Mouse (Mus musculus) Patski (cell line): Measurements from ENCODE around the gene Apobec3. TPM values are rescaled to one million over a fixed set of nuclear protein-coding genes. Genes with fewer than 3 reads are reported as not detected.
"Not testable (repeated sequence)": the region's sequence is repeated elsewhere in the genome, so short reads cannot be mapped to it uniquely, and the experiment has no call there.

Experiments
- ATAC-seq: fragments of 100-300 bp; one replicate; pipeline ENCODE4 v1.8.0; 2021
- CTCF ChIA-PET: fragments of 350-600 bp; sonication (Branson Sonifier 250); formaldehyde crosslinking; loops from one replicate; lab custom pipeline; 2022; ENCODE audit warnings: inconsistent platforms; lab: Charles Lee
- POLR2A ChIA-PET: fragments of 350-600 bp; sonication (Branson Sonifier 250); formaldehyde crosslinking; loops from one replicate; lab custom pipeline; 2022; ENCODE audit warnings: antibody characterized with exemption, inconsistent platforms; lab: Charles Lee
- DNase-seq: peaks from one replicate; pipeline ENCODE4 v3.0.0-alpha.2; 2011; ENCODE audit warnings: low read depth, low spot score
- H3K27me3 ChIP-seq: fragments of 371-371 bp; one replicate; pipeline ENCODE4 v1.5.1; 2021
- CTCF ChIP-seq: fragments of 100-300 bp; IDR thresholded peaks from one replicate; pipeline ENCODE4 v1.5.1; 2021
- in situ Hi-C: fragments of 300-500 bp; cut with MboI; formaldehyde crosslinking; loops from 3 replicates; pipeline ENCODE4 v1.11.1; 2018; ENCODE audit warnings: low pct_unique_long_range_greater_than_20kb, mixed read lengths
- polyA plus RNA-seq: library from polyadenylated mRNA; unstranded; gene quantifications from one replicate; pipeline ENCODE4 v1.2.3, GENCODE M21; 2021

The Apobec3 gene
- polyA plus RNA-seq, 1 experiment from 2014 or later = 10.5 TPM

DNA sequence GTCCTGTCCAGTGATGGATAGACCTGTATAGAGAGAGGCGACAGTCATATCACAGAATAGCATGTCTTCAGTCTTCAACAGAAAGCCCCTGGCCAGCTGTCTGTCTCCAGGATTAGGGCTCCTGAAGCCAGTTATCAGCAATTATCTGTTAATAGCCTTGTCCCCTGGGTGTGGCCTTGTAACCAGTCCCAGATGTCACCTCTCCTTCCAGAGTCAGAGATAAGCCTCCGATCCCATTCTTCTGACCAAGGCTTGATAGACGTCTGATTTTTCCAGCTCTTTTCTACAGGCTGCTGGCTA lies 2.3 kb downstream of the Apobec3 start:
- POLR2A ChIA-PET = no interaction called here
- peaks cover 18% of the 10 kb centered on the region for H3K27me3 ChIP-seq
- no peak for DNase-seq
- no peak for ATAC-seq
- no peak for TF ChIP-seq CTCF
- in situ Hi-C loops = loop anchor here (25.0 kb wide), 1 partner anchor 681 kb away; no protein-coding TSS in a partner anchor
- CTCF ChIA-PET = interaction anchor here (0.7 kb wide), 1 partner anchor 63 kb away, joined by 3 read pairs; no protein-coding TSS in a partner anchor

DNA sequence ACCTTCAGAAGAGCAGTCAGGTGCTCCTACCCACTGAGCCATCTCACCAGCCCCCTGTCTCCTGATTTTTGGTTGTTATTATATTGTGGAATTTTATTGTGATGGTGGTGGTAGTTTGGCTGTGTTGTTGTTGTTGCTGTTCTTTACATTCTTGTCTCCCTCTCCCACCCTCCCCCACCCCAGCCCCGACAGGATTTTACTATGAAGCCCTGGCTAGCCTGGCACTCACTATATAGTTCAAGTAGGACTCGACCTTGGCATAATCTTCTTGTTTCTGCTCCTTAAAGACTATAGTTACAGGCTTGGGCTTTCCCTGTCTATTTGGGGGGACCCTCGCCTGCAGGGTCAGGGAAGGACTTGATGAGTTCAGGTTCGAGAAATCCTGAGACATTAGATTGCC lies 2.9 kb downstream of the Apobec3 start:
- POLR2A ChIA-PET = no interaction called here
- DNase-seq (no peak), ATAC-seq (no peak)
- H3K27me3 ChIP-seq = peaks cover 16% of the 10 kb centered on the region
- no peak for TF ChIP-seq CTCF
- in situ Hi-C loops = loop anchor here (25.0 kb wide), 1 partner anchor 682 kb away; no protein-coding TSS in a partner anchor
- CTCF ChIA-PET = interaction anchor here (0.7 kb wide), 1 partner anchor 64 kb away, joined by 3 read pairs; no protein-coding TSS in a partner anchor

DNA sequence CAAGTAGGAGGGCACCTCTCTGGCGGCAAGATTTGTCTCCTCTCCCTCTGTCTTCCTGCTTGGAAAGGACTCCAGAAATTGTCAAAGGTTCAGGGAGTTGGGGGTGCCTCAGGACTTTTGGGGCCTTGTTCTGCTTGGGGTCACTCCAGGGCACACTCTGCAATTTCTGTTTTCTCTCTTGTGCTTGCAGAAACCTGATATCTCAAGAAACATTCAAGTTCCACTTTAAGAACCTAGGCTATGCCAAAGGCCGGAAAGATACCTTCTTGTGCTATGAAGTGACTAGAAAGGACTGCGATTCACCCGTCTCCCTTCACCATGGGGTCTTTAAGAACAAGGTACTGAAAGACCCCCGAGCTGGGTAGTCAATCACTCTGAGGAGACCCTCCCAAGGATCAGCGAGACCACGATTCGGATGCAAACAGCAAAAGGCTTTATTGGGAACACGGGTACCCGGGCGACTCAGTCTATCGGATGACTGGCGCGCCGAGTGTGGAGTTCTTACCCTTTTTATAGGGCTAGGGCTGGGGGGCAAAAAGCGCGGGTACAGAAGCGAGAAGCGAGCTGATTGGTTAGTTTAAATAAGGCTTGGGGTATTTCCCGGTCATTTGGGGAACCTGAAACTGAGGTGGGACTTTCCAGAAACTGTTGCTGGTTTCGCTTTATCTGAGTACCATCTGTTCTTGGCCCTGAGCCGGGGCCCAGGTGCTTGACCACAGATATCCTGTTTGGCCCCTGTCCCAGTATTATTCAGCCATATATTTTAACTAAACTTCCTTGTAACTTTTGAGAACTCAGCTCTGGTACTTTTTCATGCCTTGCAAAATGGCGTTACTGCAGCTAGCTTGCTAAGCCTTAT lies 4.0 kb downstream of the Apobec3 start:
- CTCF ChIA-PET, DNase-seq, ATAC-seq, POLR2A ChIA-PET, H3K27me3 ChIP-seq: not testable (repeated sequence)
- in situ Hi-C loops = loop anchor here (25.0 kb wide), 1 partner anchor 683 kb away; no protein-coding TSS in a partner anchor

DNA sequence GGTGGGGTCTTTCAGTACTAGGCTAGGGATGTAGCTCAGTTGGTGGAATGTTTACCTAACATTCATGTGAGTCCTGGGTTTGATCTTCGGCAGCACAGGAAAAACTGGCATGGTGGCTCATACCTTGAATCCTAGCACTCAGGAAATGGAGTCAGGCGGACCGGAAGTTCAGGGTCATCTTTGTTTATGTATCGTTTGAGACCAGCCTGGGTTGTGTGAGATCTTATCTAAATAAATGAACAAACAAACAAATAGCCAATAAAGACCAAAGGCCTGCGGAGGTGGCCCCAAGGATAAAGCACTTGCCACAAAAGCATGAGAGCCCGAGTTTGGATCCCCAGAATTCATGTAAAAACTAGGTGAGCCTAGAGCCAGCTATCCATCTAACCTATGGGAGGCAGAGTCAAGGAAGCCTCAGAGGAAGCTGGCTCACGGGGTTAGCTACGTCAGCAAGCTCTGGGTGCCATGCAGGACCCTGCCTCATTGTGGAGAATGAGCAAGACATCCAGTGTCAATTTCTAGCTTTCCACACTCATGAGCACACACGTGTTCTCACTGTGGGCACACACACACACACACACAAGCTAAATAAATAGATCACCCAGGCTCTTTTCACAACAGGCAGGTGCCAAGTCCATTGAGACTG lies 4.7 kb downstream of the Apobec3 start:
- POLR2A ChIA-PET = no interaction called here
- no peak for ATAC-seq
- H3K27me3 ChIP-seq = no peaks in the 10 kb centered on the region
- CTCF ChIA-PET = no interaction called here
- in situ Hi-C loops = loop anchor here (25.0 kb wide), 1 partner anchor 684 kb away; no protein-coding TSS in a partner anchor
- TF ChIP-seq CTCF = no peak
- no peak for DNase-seq

DNA sequence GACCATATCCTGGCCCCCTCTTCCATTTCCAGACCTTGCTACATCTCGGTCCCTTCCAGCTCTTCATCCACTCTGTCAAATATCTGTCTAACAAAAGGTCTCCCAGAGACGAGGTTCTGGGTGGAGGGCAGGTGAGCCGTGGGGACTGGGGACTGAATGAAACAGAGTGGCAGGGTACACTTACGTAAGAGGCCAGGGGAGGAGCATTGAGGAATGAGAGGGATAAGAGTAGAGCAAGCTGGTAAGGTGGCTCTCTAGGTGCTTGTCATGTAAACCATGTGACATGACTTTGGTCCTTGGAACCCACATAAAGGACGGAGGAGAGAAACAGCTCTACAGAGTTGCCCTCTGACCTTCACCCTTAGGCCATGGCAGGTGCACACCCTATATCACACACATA lies 7.5 kb downstream of the Apobec3 start:
- TF ChIP-seq CTCF = no peak
- in situ Hi-C loops = loop anchor here (25.0 kb wide), 1 partner anchor 687 kb away; no protein-coding TSS in a partner anchor
- CTCF ChIA-PET = interaction anchor here (1.1 kb wide), 1 partner anchor 69 kb away, joined by 3 read pairs; no protein-coding TSS in a partner anchor
- no peaks in the 10 kb centered on the region for H3K27me3 ChIP-seq
- DNase-seq (no peak), ATAC-seq (no peak)
- POLR2A ChIA-PET = no interaction called here

GRCm38 (mm10) chr15:79899828-79900510 lies 8.5 kb downstream of the Apobec3 start:
- POLR2A ChIA-PET = no interaction called here
- ATAC-seq = no peak
- H3K27me3 ChIP-seq = no peaks in the 10 kb centered on the region
- TF ChIP-seq CTCF = no peak
- no peak for DNase-seq
- in situ Hi-C loops = loop anchor here (25.0 kb wide), 1 partner anchor 688 kb away; no protein-coding TSS in a partner anchor
- CTCF ChIA-PET = interaction anchor here (1.1 kb wide), 1 partner anchor 70 kb away, joined by 3 read pairs; no protein-coding TSS in a partner anchor

GRCm38 (mm10) chr15:79900751-79901150 lies 9.3 kb downstream of the Apobec3 start:
- DNase-seq = no peak
- POLR2A ChIA-PET = no interaction called here

DNA sequence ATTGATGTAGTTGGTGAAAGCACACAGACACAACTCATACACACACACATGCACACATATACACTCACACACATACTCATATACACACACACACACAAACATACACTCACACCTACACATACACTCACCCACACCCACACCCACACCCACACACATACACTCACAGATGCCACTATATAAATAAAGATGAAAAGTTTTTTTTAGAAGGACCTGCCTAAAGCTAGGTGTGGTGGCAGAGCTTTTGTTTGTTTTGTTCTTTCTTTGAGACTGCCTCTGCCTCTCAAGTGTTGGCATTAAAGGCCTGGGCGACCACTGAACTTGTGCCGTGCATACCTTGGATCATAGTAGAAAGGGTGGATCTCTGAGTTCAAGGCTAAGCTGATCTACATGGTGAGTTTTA lies 9.9 kb downstream of the Apobec3 start:
- in situ Hi-C loops = no loop called here
- DNase-seq (no peak), ATAC-seq (no peak)
- no peak for TF ChIP-seq CTCF
- H3K27me3 ChIP-seq = no peaks in the 10 kb centered on the region
- POLR2A ChIA-PET = no interaction called here
- CTCF ChIA-PET = no interaction called here

More at GRCm38 (mm10) chr15:79900751-79901150, 9.3 kb downstream of the Apobec3 start:
- no peak for TF ChIP-seq CTCF
- ATAC-seq = no peak
- CTCF ChIA-PET = no interaction called here
- in situ Hi-C loops = no loop called here
- no peaks in the 10 kb centered on the region for H3K27me3 ChIP-seq

DNA sequence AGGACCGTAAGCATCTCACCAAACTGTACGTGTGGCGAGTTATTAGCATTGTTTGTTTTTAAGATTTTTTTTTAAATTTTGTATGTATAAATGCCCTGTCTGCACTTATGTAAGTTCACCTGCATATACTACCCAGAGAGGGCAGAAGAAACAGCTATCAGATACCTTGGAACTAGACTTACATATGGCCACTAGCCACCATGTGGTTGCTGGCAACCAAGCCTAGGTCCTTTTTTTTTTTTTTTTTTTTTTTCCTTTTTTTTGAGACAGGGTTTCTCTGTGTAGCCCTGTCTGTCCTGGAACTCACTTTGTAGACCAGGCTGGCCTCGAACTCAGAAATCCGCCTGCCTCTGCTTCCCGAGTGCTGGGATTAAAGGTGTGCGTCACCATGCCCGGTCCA lies 11.6 kb downstream of the Apobec3 start:
- H3K27me3 ChIP-seq, CTCF ChIA-PET, DNase-seq, POLR2A ChIA-PET, ATAC-seq, in situ Hi-C loops: not testable (repeated sequence)

DNA sequence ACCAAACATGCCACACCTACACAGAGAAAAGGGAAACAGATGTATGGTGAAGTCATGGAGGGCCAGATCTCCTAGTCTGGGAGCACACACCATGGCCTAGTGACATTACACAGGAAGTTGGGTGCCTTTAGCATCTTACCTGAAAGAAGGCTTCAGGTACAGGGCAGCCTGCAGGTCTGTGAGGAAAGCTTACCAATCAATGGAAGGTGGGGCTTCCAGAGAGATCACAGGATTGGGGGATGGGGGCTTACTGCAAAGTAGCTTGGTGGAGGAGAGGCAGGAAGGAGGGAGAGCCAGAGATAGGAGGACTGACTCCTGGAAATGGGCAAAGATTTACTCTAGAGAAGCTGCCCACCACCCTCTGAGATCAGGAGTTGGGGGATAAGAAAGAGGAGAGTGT lies 12.5 kb downstream of the Apobec3 start:
- POLR2A ChIA-PET = no interaction called here
- CTCF ChIA-PET = no interaction called here
- no peak for ATAC-seq
- in situ Hi-C loops = no loop called here
- H3K27me3 ChIP-seq = no peaks in the 10 kb centered on the region
- no peak for TF ChIP-seq CTCF
- no peak for DNase-seq

DNA sequence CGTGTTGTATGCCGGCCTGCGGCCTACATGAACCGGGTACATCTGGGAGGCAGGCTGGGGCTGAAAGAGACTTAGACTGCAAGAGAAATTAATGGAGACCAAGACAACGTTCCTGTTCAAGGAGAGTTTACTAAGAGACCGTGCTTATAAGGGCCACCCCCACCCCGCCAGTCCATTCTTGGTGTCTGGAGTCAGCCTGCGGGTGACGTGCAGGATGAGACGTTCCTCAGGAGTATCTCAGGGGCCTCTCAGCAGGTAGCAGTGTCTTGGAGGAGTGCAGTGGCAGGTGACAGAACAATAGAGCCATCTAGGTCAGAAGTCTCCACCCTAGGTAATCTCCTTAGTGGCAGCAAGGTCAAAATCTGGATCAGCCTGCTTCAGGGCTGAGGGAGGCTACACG lies 13.2 kb downstream of the Apobec3 start:
- DNase-seq, in situ Hi-C loops, CTCF ChIA-PET, ATAC-seq, H3K27me3 ChIP-seq, POLR2A ChIA-PET: not testable (repeated sequence)
